24 mouse cellular contexts compared by ENCODE assay signal in genomic region chr15:9335341-9335740, GRCm38 (mm10). TPM values are rescaled to one million over a fixed set of nuclear protein-coding genes. Genes with fewer than 3 reads are reported as not detected.
"Had no signal": no experiment of that assay in that cellular context is flagged by ENCODE, and none has a peak within 500 bp of the region (broad histone marks: within the 10 kb centered on the region; RNA-seq: fewer than 3 reads in every experiment).

Gene Ugt3a2, plus strand, starts transcription at chr15:9335550.

- H3K4me2 ChIP-seq: intestine, embryonic 15.5 days; limb, embryonic 13.5 days; liver, embryonic 13.5 days; lung, embryonic 14.5 days; midbrain, embryonic 12.5 days; midbrain, embryonic 15.5 days; neural tube, embryonic 12.5 days; neural tube, embryonic 15.5 days; stomach, embryonic 15.5 days had no signal

- H3K4me1 ChIP-seq: intestine, embryonic 15.5 days; limb, embryonic 10.5 days; limb, embryonic 13.5 days; liver, embryonic 13.5 days; midbrain, embryonic 12.5 days; midbrain, embryonic 15.5 days; neural tube, embryonic 12.5 days; neural tube, embryonic 15.5 days; stomach, embryonic 15.5 days had no signal

- H3K9ac ChIP-seq: intestine, embryonic 15.5 days; limb, embryonic 13.5 days; liver, embryonic 13.5 days; lung, embryonic 14.5 days; midbrain, embryonic 12.5 days; midbrain, embryonic 15.5 days; neural tube, embryonic 12.5 days; neural tube, embryonic 15.5 days; stomach, embryonic 15.5 days had no signal

- H3K4me3 ChIP-seq: intestine, embryonic 15.5 days; limb, embryonic 10.5 days; limb, embryonic 13.5 days; liver, embryonic 13.5 days; midbrain, embryonic 12.5 days; midbrain, embryonic 15.5 days; neural tube, embryonic 12.5 days; neural tube, embryonic 15.5 days; stomach, embryonic 15.5 days had no signal

- H3K27ac ChIP-seq: intestine, embryonic 15.5 days; limb, embryonic 10.5 days; limb, embryonic 13.5 days; liver, embryonic 13.5 days; macrophage; midbrain, embryonic 12.5 days; midbrain, embryonic 15.5 days; neural tube, embryonic 12.5 days; neural tube, embryonic 15.5 days; stomach, embryonic 15.5 days had no signal

- H3K9me3 ChIP-seq: intestine, embryonic 15.5 days; limb, embryonic 10.5 days; limb, embryonic 13.5 days; liver, embryonic 13.5 days; midbrain, embryonic 12.5 days; midbrain, embryonic 15.5 days; neural tube, embryonic 12.5 days; neural tube, embryonic 15.5 days; stomach, embryonic 15.5 days had no signal

- DNase-seq: liver; liver, embryonic 13.5 days; lung, embryonic 14.5 days; right cerebral cortex, adult 18-20 months; right cerebral cortex, postnatal 14 days; right cerebral cortex, postnatal 4 days; thymus, postnatal 36 days had no signal

- ATAC-seq: intestine, embryonic 15.5 days; lung, postnatal 0 days; midbrain, embryonic 15.5 days had no signal

- H3K27me3 ChIP-seq: intestine, embryonic 15.5 days; limb, embryonic 13.5 days; liver, embryonic 13.5 days; midbrain, embryonic 12.5 days; midbrain, embryonic 15.5 days; neural tube, embryonic 12.5 days; neural tube, embryonic 15.5 days; stomach, embryonic 15.5 days had no signal

- H3K36me3 ChIP-seq: intestine, embryonic 15.5 days; limb, embryonic 10.5 days; limb, embryonic 13.5 days; liver, embryonic 13.5 days; midbrain, embryonic 12.5 days; midbrain, embryonic 15.5 days; neural tube, embryonic 12.5 days; neural tube, embryonic 15.5 days; stomach, embryonic 15.5 days had no signal

RNA-seq across cellular contexts. Expression of gene Ugt3a2, which starts in this region (rescaled TPM):
- total RNA-seq: layer of hippocampus, adult 18-20 months; layer of hippocampus, postnatal 25 days; left cerebral cortex, adult 18-20 months; left cerebral cortex, postnatal 25 days; megakaryocyte, adult 5-6 weeks had no signal
- polyA plus RNA-seq: intestine, embryonic 15.5 days; limb, embryonic 10.5 days; limb, embryonic 13.5 days; lung, embryonic 14.5 days; lung, postnatal 0 days; macrophage; midbrain, embryonic 12.5 days; midbrain, embryonic 15.5 days; neural tube, embryonic 12.5 days; neural tube, embryonic 15.5 days; stomach, embryonic 15.5 days; thymus, postnatal 0 days; urinary bladder, adult 2 months had no signal
